Mouse (Mus musculus): ENCODE measurements at regions not wholly inside any gene's neighbourhood (a gene's known extent, or its start where the extent isn't known, plus 50 kb on each side); places are given as distances from the start of the nearest gene placed in this dataset.

- TF ChIP-seq CTCF (IDR thresholded peaks at IDR 0.05; ENCODE audit: low read depth) = no peak
- TF ChIP-seq EP300 (IDR thresholded peaks at IDR 0.05; ENCODE audit: low read depth) = peak; percentile 30; the same call in 1 of the 2 replicates
Observed at GRCm38 (mm10) chr3:52640250-52641147, 372.4 kb downstream of the Foxo1 start.

Measured in liver, postnatal 0 days (tissue).